Mouse (Mus musculus) bone marrow macrophage, adult 2 months (primary cell): Measurements from ENCODE around the gene Nkd1.

Experiments
- CTCF ChIP-seq: IDR thresholded peaks from 2 replicates; pipeline ENCODE4 v1.5.1; 2012; ENCODE audit warnings: low read depth, mild to moderate bottlenecking, low read length, moderate library complexity
- POLR2A ChIP-seq: IDR thresholded peaks from 2 replicates; pipeline ENCODE4 v1.6.1; 2012; ENCODE audit warnings: mild to moderate bottlenecking, low read depth, low read length, borderline replicate concordance

DNA sequence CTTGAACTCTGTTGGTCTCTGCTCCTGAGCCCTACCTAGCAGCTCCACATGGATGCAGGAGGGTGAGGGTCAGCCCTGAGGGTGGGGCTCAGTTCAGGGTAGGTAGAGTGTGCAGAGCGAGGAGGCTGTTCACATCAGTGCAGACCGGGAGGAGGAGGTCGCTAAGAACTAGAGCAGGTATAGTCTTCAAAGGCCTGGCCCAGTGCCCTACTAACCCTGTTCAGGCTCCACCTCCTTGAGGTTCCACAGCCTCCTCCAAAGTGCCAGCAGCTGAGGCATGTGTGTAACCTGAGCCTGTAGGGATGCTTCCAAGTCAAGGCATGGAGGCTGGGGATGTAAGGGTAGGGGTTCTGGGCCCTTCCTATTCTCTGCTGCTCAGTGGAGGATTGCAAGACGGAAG lies 23.5 kb downstream of the Nkd1 start:
- TF ChIP-seq POLR2A (no peak), CTCF (no peak)
